Mouse (Mus musculus) kidney, postnatal 0 days (tissue): ENCODE results near the gene Arhgap6. TPM values are rescaled to one million over a fixed set of nuclear protein-coding genes. Genes with fewer than 3 reads are reported as not detected.

ENCODE experiments used
- ATAC-seq: fragments of 200-750 bp; cut with Nextera tagmentation; replicated peaks from 2 replicates; pipeline ENCODE4 v1.8.0; 2017; ENCODE audit warnings: low read depth, moderate number of reproducible peaks, moderate TSS enrichment, moderate library complexity; ENCODE audit not compliant: low FRiP score
- DNase-seq: peaks from one replicate; pipeline ENCODE4 v3.0.0-alpha.2; 2016; ENCODE audit warnings: low spot score
- H3K27ac ChIP-seq: fragments of 300-500 bp; sonication (generic); 2 replicates; pipeline ENCODE4 v1.5.1; 2014; ENCODE audit warnings: mild to moderate bottlenecking
- H3K27me3 ChIP-seq: fragments of 300-500 bp; sonication (generic); 2 replicates; pipeline ENCODE4 v1.6.1; 2014; ENCODE audit warnings: low read length, mixed read lengths; ENCODE audit not compliant: insufficient read depth
- H3K36me3 ChIP-seq: fragments of 300-500 bp; sonication (generic); 2 replicates; pipeline ENCODE4 v1.6.1; 2014; ENCODE audit warnings: low read length, mixed read lengths; ENCODE audit not compliant: insufficient read depth
- H3K4me1 ChIP-seq: fragments of 300-500 bp; sonication (generic); replicated peaks from 2 replicates; pipeline ENCODE4 v1.6.1; 2014; ENCODE audit warnings: antibody characterized with exemption, low read length, mixed read lengths; ENCODE audit not compliant: insufficient read depth
- H3K4me2 ChIP-seq: fragments of 300-500 bp; sonication (generic); 2 replicates; pipeline ENCODE4 v1.6.1; 2014; ENCODE audit warnings: mild to moderate bottlenecking, low read length, moderate library complexity, mixed read lengths
- H3K4me3 ChIP-seq: fragments of 300-500 bp; sonication (generic); replicated peaks from 2 replicates; pipeline ENCODE4 v1.5.1; 2014; ENCODE audit warnings: low read depth, low read length
- H3K9ac ChIP-seq: fragments of 300-500 bp; sonication (generic); 2 replicates; pipeline ENCODE4 v1.6.1; 2014; ENCODE audit warnings: low read depth, low read length
- H3K9me3 ChIP-seq: fragments of 300-500 bp; sonication (generic); replicated peaks from 2 replicates; pipeline ENCODE4 v1.6.1; 2016; ENCODE audit warnings: low read length, inconsistent platforms, mixed read lengths
- CTCF ChIP-seq: IDR thresholded peaks from 2 replicates; pipeline ENCODE4 v1.5.1; 2016; ENCODE audit warnings: antibody characterized with exemption, low read depth, mild to moderate bottlenecking, moderate library complexity
- WGBS: fragments of 180-500 bp; shearing (Covaris S2); extraction: QIAGEN DNeasy Blood & Tissue Kit; methylation state at CpG from one replicate; pipeline ENCODE4 v1.1.7; 2014; 5-methylcytosine and 5-hydroxymethylcytosine counted together
- polyA plus RNA-seq: library from polyadenylated mRNA; unstranded; fragments of >200 nt; fragmentation: Nextera tagmentation; extraction: Ambion mirVana; gene quantifications from 2 replicates; pipeline ENCODE4 v1.2.1, GENCODE M21; 2015

The Arhgap6 gene
- polyA plus RNA-seq, 1 experiment from 2014 or later = 4.1 TPM

GRCm38 (mm10) chrX:168907586-168907985, 112.7 kb downstream of the Arhgap6 start:
- DNase-seq (no peak), ATAC-seq (no peak)
- no peak overlapping the region for H3K9ac ChIP-seq
- H3K4me1 ChIP-seq = no peaks in the 10 kb centered on the region
- no peak for TF ChIP-seq CTCF
- H3K36me3 ChIP-seq = no peaks in the 10 kb centered on the region
- WGBS = 33% methylated on average over 2 of the region's 2 CpGs
- no peak overlapping the region for H3K4me2 ChIP-seq
- H3K27ac ChIP-seq = no peak overlapping the region
- H3K4me3 ChIP-seq = no peak overlapping the region
- H3K9me3 ChIP-seq = no peaks in the 10 kb centered on the region
- H3K27me3 ChIP-seq = no peaks in the 10 kb centered on the region

GRCm38 (mm10) chrX:168913519-168913918, 118.6 kb downstream of the Arhgap6 start:
- TF ChIP-seq CTCF = no peak
- no peaks in the 10 kb centered on the region for H3K27me3 ChIP-seq
- no peaks in the 10 kb centered on the region for H3K36me3 ChIP-seq
- no peak overlapping the region for H3K4me3 ChIP-seq
- ATAC-seq (no peak), DNase-seq (no peak)
- H3K4me1 ChIP-seq = no peaks in the 10 kb centered on the region
- H3K27ac ChIP-seq = no peak overlapping the region
- no peak overlapping the region for H3K4me2 ChIP-seq
- no peaks in the 10 kb centered on the region for H3K9me3 ChIP-seq
- H3K9ac ChIP-seq = no peak overlapping the region

GRCm38 (mm10) chrX:168920942-168921341, 126.0 kb downstream of the Arhgap6 start:
- no peak for ATAC-seq
- no peak overlapping the region for H3K27ac ChIP-seq
- WGBS = 81% methylated on average over 2 of the region's 2 CpGs

GRCm38 (mm10) chrX:168932420-168932819, 137.5 kb downstream of the Arhgap6 start:
- no peak overlapping the region for H3K4me3 ChIP-seq
- DNase-seq = no peak
- no peaks in the 10 kb centered on the region for H3K4me1 ChIP-seq
- no peak overlapping the region for H3K27ac ChIP-seq
- no peak for TF ChIP-seq CTCF
- no peak overlapping the region for H3K9ac ChIP-seq
- no peaks in the 10 kb centered on the region for H3K36me3 ChIP-seq
- H3K9me3 ChIP-seq = no peaks in the 10 kb centered on the region
- no peak overlapping the region for H3K4me2 ChIP-seq
- 72% methylated on average over 1 of the region's 1 CpGs for WGBS
- H3K27me3 ChIP-seq = no peaks in the 10 kb centered on the region
- ATAC-seq = no peak

More at GRCm38 (mm10) chrX:168920942-168921341, 126.0 kb downstream of the Arhgap6 start:
- H3K9me3 ChIP-seq = no peaks in the 10 kb centered on the region
- no peak overlapping the region for H3K4me2 ChIP-seq
- DNase-seq = no peak
- no peak overlapping the region for H3K4me3 ChIP-seq
- H3K27me3 ChIP-seq = no peaks in the 10 kb centered on the region
- peak; percentile 15; the same call in 1 of the 2 replicates for TF ChIP-seq CTCF
- H3K36me3 ChIP-seq = no peaks in the 10 kb centered on the region
- H3K4me1 ChIP-seq = no peaks in the 10 kb centered on the region
- H3K9ac ChIP-seq = no peak overlapping the region

GRCm38 (mm10) chrX:168935447-168935846, 140.5 kb downstream of the Arhgap6 start:
- H3K4me3 ChIP-seq = no peak overlapping the region
- 12% methylated on average over 3 of the region's 3 CpGs for WGBS
- no peaks in the 10 kb centered on the region for H3K4me1 ChIP-seq
- ATAC-seq (no peak), DNase-seq (peak; percentile 62)
- no peaks in the 10 kb centered on the region for H3K9me3 ChIP-seq
- H3K9ac ChIP-seq = no peak overlapping the region
- H3K36me3 ChIP-seq = no peaks in the 10 kb centered on the region
- H3K4me2 ChIP-seq = no peak overlapping the region
- TF ChIP-seq CTCF = peak; percentile 72
- H3K27me3 ChIP-seq = no peaks in the 10 kb centered on the region
- no peak overlapping the region for H3K27ac ChIP-seq

GRCm38 (mm10) chrX:168937941-168938340, 143.0 kb downstream of the Arhgap6 start:
- Histone ChIP-seq H3K36me3 (no peaks in the 10 kb centered on the region), H3K4me2 (no peak overlapping the region), H3K27me3 (no peaks in the 10 kb centered on the region), H3K27ac (no peak overlapping the region), H3K4me3 (no peak overlapping the region), H3K9me3 (no peaks in the 10 kb centered on the region), H3K9ac (no peak overlapping the region), H3K4me1 (no peaks in the 10 kb centered on the region)
- peak; percentile 62 for TF ChIP-seq CTCF
- no peak for ATAC-seq
- 51% methylated on average over 4 of the region's 4 CpGs for WGBS
- DNase-seq = peak; percentile 22

- H3K9me3 ChIP-seq = no peaks in the 10 kb centered on the region
- H3K4me2 ChIP-seq = no peak overlapping the region
- no peaks in the 10 kb centered on the region for H3K4me1 ChIP-seq
- H3K9ac ChIP-seq = no peak overlapping the region
- no peak overlapping the region for H3K27ac ChIP-seq
- DNase-seq (no peak), ATAC-seq (no peak)
- no peaks in the 10 kb centered on the region for H3K27me3 ChIP-seq
- no peak for TF ChIP-seq CTCF
- no peaks in the 10 kb centered on the region for H3K36me3 ChIP-seq
- no peak overlapping the region for H3K4me3 ChIP-seq
- 74% methylated on average over 5 of the region's 5 CpGs for WGBS
Observed at GRCm38 (mm10) chrX:168941684-168942083, 146.8 kb downstream of the Arhgap6 start.
